In genomic region chr17:50487670-50488069, GRCm38 (mm10) we compare ENCODE assay signal across 24 mouse cellular contexts. TPM values are rescaled to one million over a fixed set of nuclear protein-coding genes. Genes with fewer than 3 reads are reported as not detected.
DNase-seq lines count a peak whose midpoint lies in the region; ATAC-seq lines count a peak whose summit lies in the region.
"Had no signal": no experiment of that assay in that cellular context is flagged by ENCODE, and none has a peak within 500 bp of the region (broad histone marks: within the 10 kb centered on the region; RNA-seq: fewer than 3 reads in every experiment).

No protein-coding gene starts in this region.

- H3K27ac ChIP-seq in heart, embryonic 12.5 days (ENCODE audit: poor library complexity, severe bottlenecking), result peak overlapping the region; percentile 82
- peak overlapping the region; percentile 89 for H3K27ac ChIP-seq in heart, embryonic 16.5 days (ENCODE audit: low read length)
- H3K27ac ChIP-seq: embryonic facial prominence, embryonic 15.5 days; forebrain, embryonic 10.5 days; gastrocnemius, adult 2 months; hindbrain, embryonic 12.5 days; kidney, embryonic 15.5 days had no signal

- intact Hi-C loops in heart, postnatal 10 days (cut with DNase I), result no loop called here

- H3K27me3 ChIP-seq in heart, embryonic 12.5 days (replicated peaks), result no peaks in the 10 kb centered on the region
- no peaks in the 10 kb centered on the region for H3K27me3 ChIP-seq in heart, embryonic 16.5 days (ENCODE audit: control insufficient read depth, insufficient read depth, low read length)
- H3K27me3 ChIP-seq: embryonic facial prominence, embryonic 15.5 days; hindbrain, embryonic 12.5 days; kidney, embryonic 15.5 days had no signal

- no peak overlapping the region for H3K4me2 ChIP-seq in heart, embryonic 12.5 days
- H3K4me2 ChIP-seq in heart, embryonic 16.5 days (ENCODE audit: low read depth, low read length), result no peak overlapping the region
- H3K4me2 ChIP-seq: embryonic facial prominence, embryonic 15.5 days; hindbrain, embryonic 12.5 days; kidney, embryonic 15.5 days had no signal

- no peak overlapping the region for H3K4me3 ChIP-seq in heart, embryonic 12.5 days
- no peak overlapping the region for H3K4me3 ChIP-seq in heart, embryonic 16.5 days (ENCODE audit: low read length)
- H3K4me3 ChIP-seq: embryonic facial prominence, embryonic 15.5 days; erythroblast, embryonic 14.5 days; forebrain, embryonic 10.5 days; gastrocnemius, adult 2 months; hindbrain, embryonic 12.5 days; kidney, embryonic 15.5 days had no signal

- DNase-seq in adrenal gland, adult 2 months, result peak; percentile 64
- no peak for DNase-seq in adrenal gland, postnatal 25 days
- no peak for DNase-seq in heart, adult 8-10 months (ENCODE audit: low spot score)
- DNase-seq in heart, postnatal 10 days, result no peak
- DNase-seq in kidney, postnatal 14 days, result peak; percentile 14
- no peak for DNase-seq in kidney, adult 8-10 months
- DNase-seq: cerebellum, adult 11 months; cerebellum, adult 8-10 months; cerebellum, postnatal 14 days; embryo, embryonic 11 days; gastrocnemius, adult 2 months; gastrocnemius, postnatal 25 days; heart, postnatal 4 days had no signal

- WGBS in heart, embryonic 12.5 days, result 86% methylated on average over 3 of the region's 3 CpGs
- WGBS in heart, embryonic 16.5 days, result 86% methylated on average over 3 of the region's 3 CpGs

- H3K9ac ChIP-seq in heart, embryonic 12.5 days, result no peak overlapping the region
- no peak overlapping the region for H3K9ac ChIP-seq in heart, embryonic 16.5 days (ENCODE audit: low read length)
- H3K9ac ChIP-seq: embryonic facial prominence, embryonic 15.5 days; hindbrain, embryonic 12.5 days; kidney, embryonic 15.5 days had no signal

- no peaks in the 10 kb centered on the region for H3K36me3 ChIP-seq in heart, embryonic 12.5 days
- no peaks in the 10 kb centered on the region for H3K36me3 ChIP-seq in heart, embryonic 16.5 days (ENCODE audit: control insufficient read depth, insufficient read depth)
- H3K36me3 ChIP-seq: embryonic facial prominence, embryonic 15.5 days; forebrain, embryonic 10.5 days; hindbrain, embryonic 12.5 days; kidney, embryonic 15.5 days had no signal

- ATAC-seq in heart, embryonic 12.5 days (ENCODE audit: insufficient number of reproducible peaks, low FRiP score), result no peak
- ATAC-seq in heart, embryonic 16.5 days (replicated peaks; ENCODE audit: extremely low read depth, insufficient read depth, low FRiP score), result no peak
- ATAC-seq: forebrain, embryonic 14.5 days; hindbrain, embryonic 16.5 days; inflammation-experienced regulatory T-cells, adult 6 months; intestine, postnatal 0 days had no signal

- H3K4me1 ChIP-seq in heart, embryonic 12.5 days (replicated peaks), result peaks cover 26% of the 10 kb centered on the region
- peaks cover 19% of the 10 kb centered on the region for H3K4me1 ChIP-seq in heart, embryonic 16.5 days (ENCODE audit: control insufficient read depth, insufficient read depth, low read length)
- H3K4me1 ChIP-seq: forebrain, embryonic 10.5 days; hindbrain, embryonic 12.5 days; kidney, embryonic 15.5 days had no signal

- no peaks in the 10 kb centered on the region for H3K9me3 ChIP-seq in heart, embryonic 12.5 days (replicated peaks)
- no peaks in the 10 kb centered on the region for H3K9me3 ChIP-seq in heart, embryonic 16.5 days (replicated peaks; ENCODE audit: control insufficient read depth, low read length)
- H3K9me3 ChIP-seq: embryonic facial prominence, embryonic 15.5 days; forebrain, embryonic 10.5 days; hindbrain, embryonic 12.5 days; kidney, embryonic 15.5 days had no signal

RNA-seq across cellular contexts. Expression of gene Plcl2, which starts 21.5 kb away (rescaled TPM):
- 10 to 100 TPM; 46.8 to 55.0 TPM for total RNA-seq in adrenal gland, adult 2 months (2021)
- polyA plus RNA-seq in adrenal gland, adult 2 months (2012; rRNA removed), result 8.9 and 11.6 TPM in 2 replicates
- 62.0 and 62.3 TPM in 2 replicates for total RNA-seq in adrenal gland, postnatal 25 days (2021)
- polyA plus RNA-seq in heart, embryonic 12.5 days (2016; fragmentation: Nextera tagmentation; extraction: Ambion mirVana), result 4.6 and 5.4 TPM in 2 replicates
- total RNA-seq in heart, adult 8-10 months (2022), result 10 to 100 TPM in 1 of 4 experiments, 1 to 10 TPM in 3; 8.3 to 10.7 (median 9.3) TPM
- 3.6 and 3.9 TPM in 2 replicates for polyA plus RNA-seq in heart, embryonic 16.5 days (2015; fragmentation: Nextera tagmentation; extraction: Ambion mirVana)
- total RNA-seq in heart, postnatal 10 days (2021), result 10 to 100 TPM; 11.0 to 11.6 TPM

Comparison
In these comparisons a context has a peak if more than half of its experiments do, and no peak if none do; other contexts are left out.
1. DNase-seq: peak in adrenal gland, adult 2 months (single experiment) and kidney, postnatal 14 days (single experiment); none in adrenal gland, postnatal 25 days (single experiment), heart, adult 8-10 months (single experiment), heart, postnatal 10 days (0 of 2) and kidney, adult 8-10 months (0 of 2).